Comparison of ENCODE assay signal across 8 mouse cellular contexts in the genomic region with DNA sequence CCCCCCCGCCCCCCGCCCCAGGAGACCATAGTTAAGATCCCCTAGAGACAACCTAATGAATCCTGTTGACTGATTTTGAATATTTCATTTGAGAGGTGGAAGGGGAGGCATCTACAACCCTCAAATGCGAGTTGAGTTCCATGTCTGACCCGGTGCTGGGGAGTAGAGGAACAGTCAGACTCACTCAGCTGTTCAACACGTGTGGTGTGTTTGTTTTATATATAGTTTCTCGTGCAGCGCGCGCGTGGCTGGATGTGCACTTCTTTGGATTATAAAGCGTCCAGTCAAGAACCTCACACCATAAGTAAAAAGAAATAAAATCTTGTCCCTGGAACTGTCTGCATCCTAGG. TPM values are rescaled to one million over a fixed set of nuclear protein-coding genes. Genes with fewer than 3 reads are reported as not detected.
DNase-seq lines count a peak whose midpoint lies in the region; ATAC-seq and TF ChIP-seq lines count a peak whose summit lies in the region.

No protein-coding gene starts in this region.

- H3K9me3 ChIP-seq in kidney, postnatal 0 days (replicated peaks; ENCODE audit: low read length), result no peaks in the 10 kb centered on the region
- no peaks in the 10 kb centered on the region for H3K9me3 ChIP-seq in forebrain, postnatal 0 days (ENCODE audit: low read length)

- under 1% methylated on average over 11 of the region's 11 CpGs for WGBS in kidney, postnatal 0 days
- WGBS in forebrain, postnatal 0 days, result under 1% methylated on average over 11 of the region's 11 CpGs
- 0% methylated on average over 11 of the region's 11 CpGs for WGBS in macrophage (ENCODE audit: missing documents)

- peak; percentile 50 for DNase-seq in kidney, postnatal 0 days (ENCODE audit: low spot score)
- no peak for DNase-seq in kidney, postnatal 14 days
- no peak for DNase-seq in forebrain, postnatal 0 days
- DNase-seq in layer of hippocampus, adult 9-10 months (ENCODE audit: low spot score), result no peak
- no peak for DNase-seq in right cerebral cortex, postnatal 14 days

- H3K4me3 ChIP-seq in kidney, postnatal 0 days (replicated peaks; ENCODE audit: low read depth, low read length), result peak overlapping the region; percentile 69
- peak overlapping the region; percentile 66 for H3K4me3 ChIP-seq in bone marrow macrophage, adult 2 months (ENCODE audit: insufficient read depth, low read length)
- H3K4me3 ChIP-seq in forebrain, postnatal 0 days (ENCODE audit: low read depth, low read length), result peak overlapping the region; percentile 70
- H3K4me3 ChIP-seq in macrophage (ENCODE audit: inconsistent target), result peak overlapping the region; percentile 75

- H3K27ac ChIP-seq in kidney, postnatal 0 days, result peak overlapping the region; percentile 60; the same call in 1 of the 2 replicates
- peak overlapping the region; percentile 27 for H3K27ac ChIP-seq in bone marrow macrophage, adult 2 months (ENCODE audit: insufficient read depth, low read depth, low read length)
- peak overlapping the region; percentile 90 for H3K27ac ChIP-seq in forebrain, postnatal 0 days (ENCODE audit: low read depth, low read length)
- H3K27ac ChIP-seq in macrophage, result peak overlapping the region; percentile 84

- H3K27me3 ChIP-seq in kidney, postnatal 0 days (ENCODE audit: insufficient read depth, low read length), result peaks cover 26% of the 10 kb centered on the region
- H3K27me3 ChIP-seq in forebrain, postnatal 0 days (ENCODE audit: insufficient read depth, low read length), result no peaks in the 10 kb centered on the region

- ATAC-seq in kidney, postnatal 0 days (replicated peaks; ENCODE audit: low FRiP score, low read depth), result no peak
- no peak for ATAC-seq in forebrain, postnatal 0 days
- no peak for ATAC-seq in inflammation-experienced regulatory T-cells, adult 6 months

- H3K4me1 ChIP-seq in kidney, postnatal 0 days (replicated peaks; ENCODE audit: insufficient read depth, low read length), result peaks cover 31% of the 10 kb centered on the region
- H3K4me1 ChIP-seq in bone marrow macrophage, adult 2 months (ENCODE audit: control insufficient read depth, insufficient read depth, low read length), result peaks cover 6% of the 10 kb centered on the region
- H3K4me1 ChIP-seq in forebrain, postnatal 0 days (ENCODE audit: insufficient read depth), result peaks cover 22% of the 10 kb centered on the region

- H3K79me2 ChIP-seq in macrophage (ENCODE audit: inconsistent target), result no peaks in the 10 kb centered on the region

- peak overlapping the region; percentile 99 for H3K4me2 ChIP-seq in kidney, postnatal 0 days (ENCODE audit: low read length)
- H3K4me2 ChIP-seq in forebrain, postnatal 0 days (ENCODE audit: low read depth), result peak overlapping the region; percentile 90

- no peak for TF ChIP-seq POLR2A in bone marrow macrophage, adult 2 months (IDR thresholded peaks at IDR 0.05; ENCODE audit: borderline replicate concordance, low read depth, low read length)

- TF ChIP-seq CTCF in kidney, postnatal 0 days (IDR thresholded peaks at IDR 0.05; ENCODE audit: low read depth), result no peak
- no peak for TF ChIP-seq CTCF in bone marrow macrophage, adult 2 months (IDR thresholded peaks at IDR 0.05; ENCODE audit: low read depth, low read length)
- TF ChIP-seq CTCF in forebrain, postnatal 0 days (IDR thresholded peaks at IDR 0.05; ENCODE audit: low read depth), result no peak

- H3K9ac ChIP-seq in kidney, postnatal 0 days (ENCODE audit: low read depth, low read length), result peak overlapping the region; percentile 51; the same call in 1 of the 2 replicates
- H3K9ac ChIP-seq in forebrain, postnatal 0 days, result peak overlapping the region; percentile 79

- no peaks in the 10 kb centered on the region for H3K36me3 ChIP-seq in kidney, postnatal 0 days (ENCODE audit: insufficient read depth, low read length)
- no peaks in the 10 kb centered on the region for H3K36me3 ChIP-seq in forebrain, postnatal 0 days (ENCODE audit: insufficient read depth)
- no peaks in the 10 kb centered on the region for H3K36me3 ChIP-seq in macrophage (ENCODE audit: inconsistent target)

RNA-seq across cellular contexts. Expression of gene Nr4a3, which starts 0.8 kb away (rescaled TPM):
- 0.04 and 0.10 TPM in 2 replicates for polyA plus RNA-seq in kidney, postnatal 0 days (2015; fragmentation: Nextera tagmentation; extraction: Ambion mirVana)
- polyA plus RNA-seq in bone marrow macrophage, adult 2 months (2012; ENCODE audit: insufficient read depth, insufficient read length, missing spikeins), result not detected in 2 replicates
- 13.5 and 14.9 TPM in 2 replicates for total RNA-seq in forebrain, postnatal 0 days (2014; rRNA removed)
- 9.1 and 12.4 TPM in 2 replicates for polyA plus RNA-seq in forebrain, postnatal 0 days (2015; fragmentation: Nextera tagmentation; extraction: Ambion mirVana)
- total RNA-seq in macrophage (2018; cell fraction: chromatin; rRNA removed), result 10 to 100 TPM in 8 of 26 experiments, 1 to 10 TPM in 13, under 1 TPM in 4, not detected in 1; 0.16 to 40.8 (median 5.8) TPM
- total RNA-seq in macrophage (2018; cell fraction: cytosol; rRNA removed), result 10 to 100 TPM in 3 of 26 experiments, 1 to 10 TPM in 13, under 1 TPM in 10; 0.23 to 25.5 (median 2.0) TPM
- 10 to 100 TPM in 10 of 26 experiments, 1 to 10 TPM in 9, under 1 TPM in 7; 0.30 to 37.2 (median 3.2) TPM for total RNA-seq in macrophage (2018; cell fraction: nucleus; rRNA removed)
- 0.17 to 1.2 TPM (median 0.79 TPM) in 3 replicates for polyA plus RNA-seq in macrophage (2018)
- polyA plus RNA-seq in inflammation-experienced regulatory T-cells, adult 6 months (2017; shearing (Covaris generic)), result 1 to 10 TPM; 1.9 to 3.6 (median 2.7) TPM

Comparison
In these comparisons a context has a peak if more than half of its experiments do, and no peak if none do; other contexts are left out.
1. H3K27ac ChIP-seq: peak in every context shown above with its lines; median percentile 90 in forebrain, postnatal 0 days; 84 in macrophage; 60 in kidney, postnatal 0 days; 27 in bone marrow macrophage, adult 2 months.